Mouse (Mus musculus) gastrocnemius, adult 18-20 months (tissue): ENCODE measurements around the gene Ptprh. TPM values are rescaled to one million over a fixed set of nuclear protein-coding genes. Genes with fewer than 3 reads are reported as not detected.

Experiments used
- DNase-seq: peaks from one replicate; pipeline ENCODE4 v3.0.0; 2021; ENCODE audit warnings: low spot score
- long read RNA-seq, 2 experiments: library from polyadenylated mRNA; stranded (forward); transcript quantifications; one replicate each; pipeline ENCODE4 v2.0.0; 2021
- total RNA-seq, 2 experiments: library from RNA; stranded (reverse); gene quantifications; 2 replicates each; pipeline ENCODE4 v1.2.3; 2021

Gene Ptprh
- total RNA-seq, result not detected
- long read RNA-seq, experiment 1, result 0 reads
- long read RNA-seq, experiment 2, result 0 reads

GRCm38 (mm10) chr7:4603873-4604272 is at the start of gene Ptprh:
Gene Ptprh, minus strand, starts transcription at chr7:4604041.
- no peak for DNase-seq

DNA sequence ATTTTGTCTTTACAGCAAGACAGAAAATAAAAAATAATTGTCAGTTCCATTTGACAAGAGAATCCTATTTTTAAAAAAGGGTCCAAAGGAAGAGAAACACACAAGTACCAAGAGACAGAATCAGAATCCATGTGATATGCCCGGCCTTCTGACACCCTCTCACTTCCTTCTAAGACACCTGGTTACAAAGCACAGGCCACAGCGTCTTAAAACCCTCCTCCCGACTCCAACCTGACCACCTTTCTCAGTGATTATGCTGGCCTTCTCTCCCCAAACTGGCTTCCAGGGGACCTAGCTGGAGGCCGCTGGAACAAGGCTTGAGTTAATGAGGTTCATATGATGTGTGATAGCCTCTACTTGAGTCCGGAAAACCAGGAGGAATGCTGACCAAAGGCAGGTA is 49.5 kb upstream of the Ptprh start:
- DNase-seq, result no peak

GRCm38 (mm10) chr7:4652726-4653125 is 48.9 kb upstream of the Ptprh start:
- no peak for DNase-seq

- no peak for DNase-seq
Measured at GRCm38 (mm10) chr7:4651581-4651980, 47.7 kb upstream of the Ptprh start.

DNA sequence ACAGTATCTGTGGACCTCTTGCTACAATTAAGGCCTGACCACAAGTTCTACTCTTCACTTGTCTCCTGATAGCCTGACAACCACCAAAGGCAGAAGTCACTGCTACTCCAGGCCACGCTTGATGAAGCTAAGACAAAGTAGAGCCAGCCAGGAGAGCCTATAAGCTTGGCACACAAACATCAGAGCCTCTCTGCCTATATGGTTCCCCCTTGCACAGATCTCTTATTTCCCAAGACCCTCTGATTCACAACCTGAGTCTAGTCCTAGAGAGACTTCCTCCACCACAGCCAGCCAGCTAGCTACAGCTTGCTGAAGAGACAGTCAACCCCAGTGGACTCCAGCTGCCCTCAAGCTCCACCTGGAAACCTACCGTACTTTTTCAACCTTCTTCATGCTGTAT is 44.2 kb upstream of the Ptprh start:
- DNase-seq, result no peak

DNA sequence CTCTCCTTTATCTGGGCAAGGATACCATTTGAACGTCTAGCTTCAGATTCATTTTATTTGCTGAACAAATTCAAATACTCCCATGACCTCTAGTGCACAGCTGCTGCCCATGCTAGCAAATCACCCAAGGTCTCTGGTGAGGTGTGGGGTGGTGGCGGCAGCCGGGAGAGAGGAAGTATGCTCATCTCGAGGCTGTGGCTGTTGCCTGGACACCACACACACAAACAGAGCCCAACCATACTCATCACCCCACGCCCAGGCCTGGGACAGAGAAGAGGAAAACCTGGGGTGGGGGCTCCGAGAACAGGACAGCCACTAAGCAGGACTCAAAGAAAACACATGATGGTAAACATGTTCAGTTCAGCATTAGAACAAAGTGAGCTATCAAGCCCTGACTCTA is 43.5 kb upstream of the Ptprh start:
- DNase-seq, result no peak

DNA sequence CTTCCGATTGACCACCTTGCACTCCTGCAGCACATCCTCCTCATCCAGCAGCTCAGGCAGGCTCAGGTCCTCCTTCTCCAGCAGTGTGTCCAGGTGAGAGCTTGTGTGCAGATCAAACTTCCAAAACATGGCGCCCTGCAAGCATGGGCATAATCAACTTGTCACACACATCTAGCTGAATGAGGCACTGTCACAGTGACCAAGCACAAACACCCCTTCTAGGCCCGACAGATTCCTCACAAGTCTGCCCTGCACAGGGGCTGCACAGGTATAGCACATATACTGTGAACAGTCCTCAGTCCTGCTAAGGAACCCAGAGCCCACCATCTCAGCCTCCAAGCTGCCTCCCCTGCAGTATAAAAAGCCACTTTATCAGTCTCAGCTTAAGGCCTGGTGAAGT is 43.0 kb upstream of the Ptprh start:
- DNase-seq, result no peak

GRCm38 (mm10) chr7:4643225-4643624 is 39.4 kb upstream of the Ptprh start:
- DNase-seq, result no peak

DNA sequence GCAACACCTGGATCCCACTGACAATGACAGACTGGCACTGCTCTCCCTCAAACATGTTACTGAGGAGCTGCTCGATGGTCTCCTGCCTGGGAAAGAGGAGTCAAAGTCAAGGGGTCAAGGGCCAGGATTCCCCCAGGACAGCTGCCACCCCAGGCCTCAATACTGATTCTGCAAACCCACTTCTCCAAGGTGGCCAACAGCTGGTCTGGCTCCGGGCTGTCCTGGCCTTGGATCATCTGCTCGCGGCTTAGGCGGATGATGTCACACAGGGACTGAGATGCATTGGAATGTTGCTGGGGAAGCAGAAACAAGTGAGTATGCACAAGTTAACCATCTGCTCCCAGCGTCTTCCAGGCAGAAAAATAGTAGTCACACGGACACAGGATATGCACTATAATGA is 38.1 kb upstream of the Ptprh start:
- DNase-seq, result no peak

DNA sequence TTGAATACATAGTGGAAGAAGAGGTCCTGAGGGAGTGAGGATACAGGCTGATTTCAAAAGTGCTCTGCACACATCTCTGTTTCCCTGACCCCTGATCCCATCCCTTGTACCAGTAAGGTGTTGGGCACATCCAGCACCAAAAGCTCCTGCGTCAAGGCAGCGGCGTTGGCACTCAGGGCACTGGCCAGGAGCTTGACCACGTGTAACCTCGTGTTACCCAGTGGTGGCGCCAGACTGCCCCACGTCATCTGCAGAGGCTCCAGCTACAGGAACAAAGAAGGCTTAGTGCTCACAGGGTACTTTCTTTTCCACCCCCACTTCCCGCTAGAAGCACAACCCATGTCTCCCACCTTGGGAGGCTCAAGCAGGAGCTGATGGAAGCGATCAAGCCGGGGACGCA is 37.3 kb upstream of the Ptprh start:
- no peak for DNase-seq

GRCm38 (mm10) chr7:4636179-4636578 is 32.3 kb upstream of the Ptprh start:
- no peak for DNase-seq

DNA sequence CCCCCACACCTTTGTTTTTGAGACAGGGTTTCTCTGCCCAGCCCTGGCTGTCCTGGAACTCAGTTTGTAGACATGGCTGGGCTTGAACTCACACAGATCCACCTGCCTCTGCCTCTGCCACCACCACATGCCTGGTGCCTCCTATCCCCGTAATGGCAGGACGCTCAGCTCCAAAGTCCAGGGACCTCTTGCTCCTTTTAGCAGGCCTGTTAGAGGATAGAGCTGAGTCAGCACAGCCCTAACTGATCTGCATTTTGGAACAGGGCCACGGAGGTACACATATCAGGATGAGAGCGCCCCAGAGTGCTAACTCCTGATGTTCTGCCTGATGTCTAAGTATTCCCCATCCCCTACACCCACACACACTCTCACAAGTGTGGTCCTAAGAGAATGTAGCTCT is 27.2 kb upstream of the Ptprh start, which contains the start of gene Tmem86b:
TSS of gene Tmem86b (minus strand) at position 392 of the 400 bp plus-strand sequence.
- no peak for DNase-seq

DNA sequence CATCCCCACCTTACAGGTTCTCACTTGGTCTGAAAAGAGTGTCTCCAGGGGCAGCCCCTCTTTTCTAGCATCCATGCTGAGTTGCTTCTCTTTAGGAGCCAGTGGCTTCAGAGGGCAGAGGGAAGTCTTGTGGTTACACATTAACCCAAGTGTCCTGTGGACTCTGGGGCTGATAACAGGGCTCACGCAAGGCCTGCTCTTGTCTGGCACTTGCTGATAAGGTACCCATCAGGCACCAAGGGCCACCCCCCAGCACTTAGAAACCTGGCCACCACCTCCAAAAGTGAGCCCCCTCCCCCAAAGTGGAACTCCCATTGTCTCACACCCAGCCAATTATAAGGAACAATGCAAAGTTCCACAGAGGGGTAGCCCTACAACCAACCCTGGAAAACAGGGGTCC is 26.4 kb upstream of the Ptprh start:
- DNase-seq, result no peak

DNA sequence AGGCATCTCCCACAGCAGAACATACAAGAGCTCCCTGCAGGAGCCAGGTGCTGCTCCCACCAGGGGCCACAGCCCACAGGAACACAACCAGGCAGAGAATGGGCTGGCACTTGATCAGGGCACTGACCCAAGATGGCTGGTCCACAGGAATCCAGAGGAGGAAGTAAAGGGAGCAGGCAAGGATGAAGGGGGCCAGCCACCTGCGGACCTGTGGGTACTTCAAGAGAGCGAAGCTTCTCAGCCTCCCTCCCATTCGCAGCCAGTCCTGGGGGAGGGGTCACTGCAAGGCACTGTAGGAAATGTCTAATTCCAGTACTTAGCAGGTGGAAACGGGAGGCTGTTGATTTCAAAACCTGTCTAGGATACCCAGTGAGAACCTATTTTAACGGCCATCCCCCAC is 25.7 kb upstream of the Ptprh start:
- DNase-seq, result no peak

GRCm38 (mm10) chr7:4625928-4626327 is 22.1 kb upstream of the Ptprh start:
- DNase-seq, result no peak

GRCm38 (mm10) chr7:4624343-4624742 is 20.5 kb upstream of the Ptprh start:
- DNase-seq, result no peak

GRCm38 (mm10) chr7:4623544-4624189 is 19.8 kb upstream of the Ptprh start:
- peak; percentile 25 for DNase-seq

GRCm38 (mm10) chr7:4619979-4620378 is 16.1 kb upstream of the Ptprh start:
- no peak for DNase-seq

DNA sequence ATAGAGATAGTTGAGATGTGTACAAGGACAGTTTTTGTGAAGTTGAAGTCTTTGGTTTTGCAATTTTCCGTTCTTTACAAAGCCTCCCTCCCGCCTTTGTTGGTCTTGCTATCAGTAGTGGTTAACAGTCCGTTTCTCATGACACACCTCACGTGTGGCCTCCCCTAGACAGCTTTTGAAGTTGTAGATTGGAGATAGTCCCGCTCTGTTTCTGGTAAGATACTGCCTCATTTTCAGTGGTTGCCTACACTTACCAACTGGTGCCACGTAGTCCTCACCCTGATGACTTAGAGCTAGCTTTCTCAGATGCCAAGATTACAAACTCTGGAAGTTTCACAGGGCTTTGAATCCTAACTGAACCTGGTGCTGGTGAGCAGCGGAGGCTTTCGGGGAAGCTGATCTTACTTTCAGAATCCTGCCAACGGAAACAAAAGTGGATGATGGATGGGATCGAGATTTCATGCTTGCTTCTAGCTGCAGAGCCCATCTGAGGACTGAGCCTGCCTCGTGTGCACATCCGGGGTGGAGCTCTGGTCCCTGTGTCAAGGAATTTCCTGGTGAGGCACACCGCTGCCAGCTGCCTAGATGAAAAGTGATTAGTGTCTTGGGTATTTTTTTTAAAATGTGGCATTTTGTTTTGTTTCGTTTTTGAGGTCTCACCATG is 10.0 kb upstream of the Ptprh start:
- DNase-seq, result no peak

DNA sequence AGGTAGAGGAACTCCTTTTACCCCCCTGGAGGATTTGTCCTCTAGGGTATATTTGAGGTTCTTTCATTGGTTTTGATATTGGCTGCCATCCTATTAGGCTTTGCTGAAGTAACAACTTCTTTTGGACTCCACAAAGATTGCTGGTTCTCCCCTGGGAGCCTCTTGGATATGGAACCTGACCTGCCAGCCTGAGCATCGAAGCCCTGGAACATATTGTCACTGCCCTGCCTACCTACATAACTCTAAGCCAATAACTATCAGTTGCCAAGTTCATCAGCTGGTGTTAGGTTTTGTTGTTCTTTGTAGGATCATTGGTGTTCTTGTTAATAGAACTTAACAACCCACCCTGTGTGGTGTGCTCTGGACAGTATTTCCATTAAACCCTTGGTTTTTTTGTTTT is 9.1 kb upstream of the Ptprh start:
- DNase-seq, result no peak

- DNase-seq, result no peak
Measured at GRCm38 (mm10) chr7:4612386-4612785, 8.5 kb upstream of the Ptprh start.

GRCm38 (mm10) chr7:4611921-4612341 is 8.1 kb upstream of the Ptprh start:
- no peak for DNase-seq

DNA sequence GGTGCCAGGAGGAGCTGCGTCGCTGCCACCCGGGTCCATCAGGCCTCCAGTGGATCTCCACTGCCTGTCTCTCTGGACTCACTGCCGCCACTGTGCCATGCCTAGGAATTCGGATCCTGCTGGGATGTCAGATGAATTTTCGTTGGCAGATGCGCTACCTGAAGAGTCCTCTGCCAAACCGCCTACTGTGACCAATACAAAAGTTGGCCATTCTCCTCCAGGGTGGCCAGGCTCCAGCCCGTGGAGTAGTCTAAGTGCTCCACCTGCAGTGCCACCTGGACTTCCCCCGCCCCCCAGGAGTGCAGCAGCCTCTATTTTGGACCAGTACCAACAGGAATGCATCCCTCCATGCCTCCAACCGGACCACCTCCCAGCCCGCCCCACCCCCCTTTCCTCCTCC is 7.7 kb upstream of the Ptprh start:
- no peak for DNase-seq
